Mouse (Mus musculus) thymus, postnatal 0 days (tissue): ENCODE results near the gene Slc22a8. TPM values are rescaled to one million over a fixed set of nuclear protein-coding genes. Genes with fewer than 3 reads are reported as not detected.

Experiments used
- polyA plus RNA-seq: library from polyadenylated mRNA; unstranded; fragments of >200 nt; fragmentation: Nextera tagmentation; extraction: Ambion mirVana; gene quantifications from 2 replicates; pipeline ENCODE4 v1.2.1, GENCODE M21; 2015

The Slc22a8 gene
- polyA plus RNA-seq, 1 experiment from 2014 or later: 0.22 TPM

Other genes starting within 250 kb of the Slc22a8 start
- not detected in 2 replicates for gene Slc22a30, start 186.1 kb upstream of the Slc22a8 start, polyA plus RNA-seq
- not detected in 2 replicates for gene Slc22a6, start 26.8 kb downstream of the Slc22a8 start, polyA plus RNA-seq
- gene Chrm1, start 72.5 kb downstream of the Slc22a8 start, polyA plus RNA-seq: 0.04 and 0.05 TPM in 2 replicates
- 122 and 131 TPM in 2 replicates for gene Slc3a2, start 132.1 kb downstream of the Slc22a8 start, polyA plus RNA-seq
- gene Wdr74, start 144.6 kb downstream of the Slc22a8 start, polyA plus RNA-seq: 101 and 103 TPM in 2 replicates
- gene 1700092M07Rik, start 149.5 kb downstream of the Slc22a8 start, polyA plus RNA-seq: 0.79 and 0.84 TPM in 2 replicates
- 108 and 114 TPM in 2 replicates for gene Stx5a, start 150.2 kb downstream of the Slc22a8 start, polyA plus RNA-seq
- gene Nxf1, start 165.8 kb downstream of the Slc22a8 start, polyA plus RNA-seq: 182 and 200 TPM in 2 replicates
- gene Tmem223, start 179.7 kb downstream of the Slc22a8 start, polyA plus RNA-seq: 205 and 223 TPM in 2 replicates
- 154 and 166 TPM in 2 replicates for gene Tmem179b, start 183.2 kb downstream of the Slc22a8 start, polyA plus RNA-seq
- gene Taf6l, start 195.2 kb downstream of the Slc22a8 start, polyA plus RNA-seq: 24.1 and 24.7 TPM in 2 replicates
- 233 and 246 TPM in 2 replicates for gene Polr2g, start 207.3 kb downstream of the Slc22a8 start, polyA plus RNA-seq
- gene Zbtb3, start 211.3 kb downstream of the Slc22a8 start, polyA plus RNA-seq: 2.9 and 3.5 TPM in 2 replicates
- 44.1 and 49.8 TPM in 2 replicates for gene Ttc9c, start 228.1 kb downstream of the Slc22a8 start, polyA plus RNA-seq
- 4.3 and 5.3 TPM in 2 replicates for gene Hnrnpul2, start 228.8 kb downstream of the Slc22a8 start, polyA plus RNA-seq
- not detected in 2 replicates for gene AC129217.1, start 238.5 kb downstream of the Slc22a8 start, polyA plus RNA-seq
- 54.6 and 63.0 TPM in 2 replicates for gene Bscl2, start 246.2 kb downstream of the Slc22a8 start, polyA plus RNA-seq
- gene Gng3, start 247.9 kb downstream of the Slc22a8 start, polyA plus RNA-seq: 0.36 and 0.66 TPM in 2 replicates